Mouse (Mus musculus) natural killer cell, adult 2 months (primary cell): ENCODE data around the gene Dgki.
A peak's percentile ranks its signal among the peaks of the same experiment; 100 is the strongest.

Source experiments
- DNase-seq, 2 experiments: peaks; one replicate each; pipeline ENCODE4 v3.0.0; 2022; ENCODE audit warnings: low spot score in 2 of 2

The Dgki gene

GRCm38 (mm10) chr6:37240140-37240539 lies 59.8 kb downstream of the Dgki start:
- DNase-seq = no peak

- no peak for DNase-seq
Observed at GRCm38 (mm10) chr6:37236893-37237292, 63.1 kb downstream of the Dgki start.

- no peak for DNase-seq
Observed at GRCm38 (mm10) chr6:37231148-37231547, 68.8 kb downstream of the Dgki start.

GRCm38 (mm10) chr6:37222947-37223510 lies 77.0 kb downstream of the Dgki start:
- peak in 1 of 2 experiments; percentile 17 for DNase-seq

GRCm38 (mm10) chr6:37222016-37222415 lies 78.0 kb downstream of the Dgki start:
- DNase-seq = no peak

GRCm38 (mm10) chr6:37219110-37219509 lies 80.9 kb downstream of the Dgki start:
- no peak for DNase-seq

GRCm38 (mm10) chr6:37216342-37216763 lies 83.6 kb downstream of the Dgki start:
- no peak for DNase-seq

- DNase-seq = no peak
Observed at GRCm38 (mm10) chr6:37215655-37216054, 84.3 kb downstream of the Dgki start.

- peak in 1 of 2 experiments; percentile 10 for DNase-seq
Observed at GRCm38 (mm10) chr6:37212930-37213329, 87.1 kb downstream of the Dgki start.

- DNase-seq = no peak
Observed at GRCm38 (mm10) chr6:37211545-37212247, 88.3 kb downstream of the Dgki start.

GRCm38 (mm10) chr6:37202901-37203300 lies 97.1 kb downstream of the Dgki start:
- DNase-seq = no peak

- no peak for DNase-seq
Observed at GRCm38 (mm10) chr6:37200840-37201239, 99.1 kb downstream of the Dgki start.

- no peak for DNase-seq
Observed at GRCm38 (mm10) chr6:37199502-37199901, 100.5 kb downstream of the Dgki start.

GRCm38 (mm10) chr6:37197745-37198144 lies 102.2 kb downstream of the Dgki start:
- no peak for DNase-seq

GRCm38 (mm10) chr6:37196870-37197269 lies 103.1 kb downstream of the Dgki start:
- no peak for DNase-seq

GRCm38 (mm10) chr6:37195766-37196165 lies 104.2 kb downstream of the Dgki start:
- no peak for DNase-seq

- DNase-seq = no peak
Observed at GRCm38 (mm10) chr6:37181961-37182360, 118.0 kb downstream of the Dgki start.

GRCm38 (mm10) chr6:37171149-37171832 lies 128.7 kb downstream of the Dgki start:
- no peak for DNase-seq

- DNase-seq = no peak
Observed at GRCm38 (mm10) chr6:37158880-37159279, 141.1 kb downstream of the Dgki start.

- DNase-seq = no peak
Observed at GRCm38 (mm10) chr6:37154051-37154450, 145.9 kb downstream of the Dgki start.

GRCm38 (mm10) chr6:37150483-37150882 lies 149.5 kb downstream of the Dgki start:
- DNase-seq = no peak

- DNase-seq = no peak
Observed at GRCm38 (mm10) chr6:37150038-37150437, 149.9 kb downstream of the Dgki start.

GRCm38 (mm10) chr6:37149196-37149595 lies 150.8 kb downstream of the Dgki start:
- DNase-seq = no peak
